Mouse (Mus musculus): ENCODE data around the gene Rab14. TPM values are rescaled to one million over a fixed set of nuclear protein-coding genes. Genes with fewer than 3 reads are reported as not detected.

Gene Rab14
- total and polyA plus RNA-seq, 3 experiments, result 127 to 1,231 (median 186) TPM

- H3K27me3 ChIP-seq (ENCODE audit: insufficient read depth, low read length), result no peaks in the 10 kb centered on the region
- no peak overlapping the region for H3K4me3 ChIP-seq (ENCODE audit: low read depth, low read length)
- DNase-seq (ENCODE audit: low spot score) (no peak), ATAC-seq (ENCODE audit: extremely low read depth, insufficient number of reproducible peaks, low FRiP score, poor library complexity, severe bottlenecking) (no peak)
- peaks cover 96% of the 10 kb centered on the region for H3K36me3 ChIP-seq (replicated peaks)
- peaks cover 12% of the 10 kb centered on the region for H3K4me1 ChIP-seq (ENCODE audit: insufficient read depth, low read depth, low read length)
- TF ChIP-seq TAL1 (conservative IDR thresholded peaks at IDR 0.05; ENCODE audit: low read depth, low read length), result no peak
- TF ChIP-seq CTCF (IDR thresholded peaks at IDR 0.05; ENCODE audit: low read depth, low read length), result no peak
- no peak for TF ChIP-seq GATA2 (IDR thresholded peaks at IDR 0.05; ENCODE audit: borderline replicate concordance, low read depth, low read length)
- TF ChIP-seq GATA1 (IDR thresholded peaks at IDR 0.05; ENCODE audit: borderline replicate concordance, low read length), result no peak
- TF ChIP-seq POLR2AphosphoS5 (IDR thresholded peaks at IDR 0.05; ENCODE audit: insufficient replicate concordance, low read depth, low read length), result no peak
- H3K9me3 ChIP-seq (replicated peaks), result no peaks in the 10 kb centered on the region
These were observed 27.3 kb downstream of the Rab14 start for GRCm38 (mm10) chr2:35173666-35174065.

GRCm38 (mm10) chr2:35172246-35172645 lies 28.7 kb downstream of the Rab14 start:
- peaks cover 96% of the 10 kb centered on the region for H3K36me3 ChIP-seq (replicated peaks)
- ATAC-seq (ENCODE audit: extremely low read depth, insufficient number of reproducible peaks, low FRiP score, poor library complexity, severe bottlenecking) (no peak), DNase-seq (ENCODE audit: low spot score) (no peak)
- no peak overlapping the region for H3K4me3 ChIP-seq (ENCODE audit: low read depth, low read length)
- TF ChIP-seq TAL1 (conservative IDR thresholded peaks at IDR 0.05; ENCODE audit: low read depth, low read length), result no peak
- TF ChIP-seq GATA1 (IDR thresholded peaks at IDR 0.05; ENCODE audit: borderline replicate concordance, low read length), result no peak
- no peak for TF ChIP-seq GATA2 (IDR thresholded peaks at IDR 0.05; ENCODE audit: borderline replicate concordance, low read depth, low read length)
- H3K27me3 ChIP-seq (ENCODE audit: insufficient read depth, low read length), result no peaks in the 10 kb centered on the region
- no peaks in the 10 kb centered on the region for H3K9me3 ChIP-seq (replicated peaks)
- peaks cover 9% of the 10 kb centered on the region for H3K4me1 ChIP-seq (ENCODE audit: insufficient read depth, low read depth, low read length)

GRCm38 (mm10) chr2:35171341-35171861 lies 29.5 kb downstream of the Rab14 start:
- ATAC-seq (ENCODE audit: extremely low read depth, insufficient number of reproducible peaks, low FRiP score, poor library complexity, severe bottlenecking) (no peak), DNase-seq (ENCODE audit: low spot score) (no peak)
- H3K9me3 ChIP-seq (replicated peaks), result no peaks in the 10 kb centered on the region
- no peaks in the 10 kb centered on the region for H3K27me3 ChIP-seq (ENCODE audit: insufficient read depth, low read length)
- H3K4me1 ChIP-seq (ENCODE audit: insufficient read depth, low read depth, low read length), result peaks cover 9% of the 10 kb centered on the region
- no peak overlapping the region for H3K4me3 ChIP-seq (ENCODE audit: low read depth, low read length)
- TF ChIP-seq TAL1 (conservative IDR thresholded peaks at IDR 0.05; ENCODE audit: low read depth, low read length) (no peak), CTCF (IDR thresholded peaks at IDR 0.05; ENCODE audit: low read depth, low read length) (no peak), GATA1 (IDR thresholded peaks at IDR 0.05; ENCODE audit: borderline replicate concordance, low read length) (no peak), POLR2AphosphoS5 (IDR thresholded peaks at IDR 0.05; ENCODE audit: insufficient replicate concordance, low read depth, low read length) (no peak), GATA2 (IDR thresholded peaks at IDR 0.05; ENCODE audit: borderline replicate concordance, low read depth, low read length) (no peak)
- peaks cover 94% of the 10 kb centered on the region for H3K36me3 ChIP-seq (replicated peaks)

- Histone ChIP-seq H3K4me3 (ENCODE audit: low read depth, low read length) (no peak overlapping the region), H3K36me3 (replicated peaks) (peaks cover 90% of the 10 kb centered on the region), H3K9me3 (replicated peaks) (no peaks in the 10 kb centered on the region), H3K27me3 (ENCODE audit: insufficient read depth, low read length) (no peaks in the 10 kb centered on the region), H3K4me1 (ENCODE audit: insufficient read depth, low read depth, low read length) (peaks cover 9% of the 10 kb centered on the region)
- ATAC-seq (ENCODE audit: extremely low read depth, insufficient number of reproducible peaks, low FRiP score, poor library complexity, severe bottlenecking) (no peak), DNase-seq (ENCODE audit: low spot score) (no peak)
- TF ChIP-seq CTCF (IDR thresholded peaks at IDR 0.05; ENCODE audit: low read depth, low read length) (no peak), TAL1 (conservative IDR thresholded peaks at IDR 0.05; ENCODE audit: low read depth, low read length) (no peak), POLR2AphosphoS5 (IDR thresholded peaks at IDR 0.05; ENCODE audit: insufficient replicate concordance, low read depth, low read length) (no peak), GATA1 (IDR thresholded peaks at IDR 0.05; ENCODE audit: borderline replicate concordance, low read length) (no peak), GATA2 (IDR thresholded peaks at IDR 0.05; ENCODE audit: borderline replicate concordance, low read depth, low read length) (no peak)
These were observed 31.5 kb downstream of the Rab14 start for GRCm38 (mm10) chr2:35169452-35169851.

GRCm38 (mm10) chr2:35166816-35167215 lies 34.1 kb downstream of the Rab14 start:
- Histone ChIP-seq H3K27me3 (ENCODE audit: insufficient read depth, low read length) (no peaks in the 10 kb centered on the region), H3K36me3 (replicated peaks) (peaks cover 90% of the 10 kb centered on the region), H3K4me3 (ENCODE audit: low read depth, low read length) (no peak overlapping the region), H3K4me1 (ENCODE audit: insufficient read depth, low read depth, low read length) (no peaks in the 10 kb centered on the region), H3K9me3 (replicated peaks) (no peaks in the 10 kb centered on the region)
- ATAC-seq (ENCODE audit: extremely low read depth, insufficient number of reproducible peaks, low FRiP score, poor library complexity, severe bottlenecking) (no peak), DNase-seq (ENCODE audit: low spot score) (no peak)
- no peak for TF ChIP-seq CTCF (IDR thresholded peaks at IDR 0.05; ENCODE audit: low read depth, low read length)
- TF ChIP-seq POLR2AphosphoS5 (IDR thresholded peaks at IDR 0.05; ENCODE audit: insufficient replicate concordance, low read depth, low read length), result no peak
- TF ChIP-seq GATA2 (IDR thresholded peaks at IDR 0.05; ENCODE audit: borderline replicate concordance, low read depth, low read length), result no peak
- no peak for TF ChIP-seq GATA1 (IDR thresholded peaks at IDR 0.05; ENCODE audit: borderline replicate concordance, low read length)
- no peak for TF ChIP-seq TAL1 (conservative IDR thresholded peaks at IDR 0.05; ENCODE audit: low read depth, low read length)

GRCm38 (mm10) chr2:35165416-35165815 lies 35.5 kb downstream of the Rab14 start:
- Histone ChIP-seq H3K4me3 (ENCODE audit: low read depth, low read length) (no peak overlapping the region), H3K27me3 (ENCODE audit: insufficient read depth, low read length) (no peaks in the 10 kb centered on the region), H3K9me3 (replicated peaks) (no peaks in the 10 kb centered on the region), H3K36me3 (replicated peaks) (peaks cover 82% of the 10 kb centered on the region), H3K4me1 (ENCODE audit: insufficient read depth, low read depth, low read length) (no peaks in the 10 kb centered on the region)
- TF ChIP-seq TAL1 (conservative IDR thresholded peaks at IDR 0.05; ENCODE audit: low read depth, low read length) (no peak), GATA2 (IDR thresholded peaks at IDR 0.05; ENCODE audit: borderline replicate concordance, low read depth, low read length) (no peak), CTCF (IDR thresholded peaks at IDR 0.05; ENCODE audit: low read depth, low read length) (no peak), GATA1 (IDR thresholded peaks at IDR 0.05; ENCODE audit: borderline replicate concordance, low read length) (no peak), POLR2AphosphoS5 (IDR thresholded peaks at IDR 0.05; ENCODE audit: insufficient replicate concordance, low read depth, low read length) (no peak)
- DNase-seq (ENCODE audit: low spot score) (no peak), ATAC-seq (ENCODE audit: extremely low read depth, insufficient number of reproducible peaks, low FRiP score, poor library complexity, severe bottlenecking) (no peak)

All from G1E (cell line).